Mouse (Mus musculus): ENCODE results near the gene Olfr1396. TPM values are rescaled to one million over a fixed set of nuclear protein-coding genes. Genes with fewer than 3 reads are reported as not detected.

Gene Olfr1396
- polyA plus RNA-seq, 1 experiment = not detected

GRCm38 (mm10) chr11:49088990-49089652, 25.6 kb downstream of the Olfr1396 start:
- Histone ChIP-seq H3K27me3 (ENCODE audit: control insufficient read depth, insufficient read depth, low read length, poor library complexity, severe bottlenecking) (no peaks in the 10 kb centered on the region), H3K9ac (ENCODE audit: low read depth, poor library complexity, severe bottlenecking) (no peak overlapping the region), H3K27ac (ENCODE audit: insufficient read depth, low read length) (no peak overlapping the region), H3K4me1 (ENCODE audit: control insufficient read depth, insufficient read depth, low read length) (no peaks in the 10 kb centered on the region), H3K36me3 (ENCODE audit: control insufficient read depth, insufficient read depth, low read length, poor library complexity, severe bottlenecking) (no peaks in the 10 kb centered on the region), H3K4me3 (ENCODE audit: low read depth, low read length) (no peak overlapping the region), H3K9me3 (replicated peaks; ENCODE audit: control insufficient read depth, insufficient read depth, low read length, poor library complexity, severe bottlenecking) (no peaks in the 10 kb centered on the region)
- no peak for TF ChIP-seq POLR2A (IDR thresholded peaks at IDR 0.05; ENCODE audit: insufficient read depth, low read length)
- no peak for TF ChIP-seq EP300 (IDR thresholded peaks at IDR 0.05; ENCODE audit: insufficient read depth, low read depth, low read length)
- TF ChIP-seq CTCF (IDR thresholded peaks at IDR 0.05; ENCODE audit: low read depth, low read length) = no peak

- Histone ChIP-seq H3K36me3 (ENCODE audit: control insufficient read depth, insufficient read depth, low read length, poor library complexity, severe bottlenecking) (no peaks in the 10 kb centered on the region), H3K27me3 (ENCODE audit: control insufficient read depth, insufficient read depth, low read length, poor library complexity, severe bottlenecking) (no peaks in the 10 kb centered on the region), H3K9me3 (replicated peaks; ENCODE audit: control insufficient read depth, insufficient read depth, low read length, poor library complexity, severe bottlenecking) (no peaks in the 10 kb centered on the region), H3K9ac (ENCODE audit: low read depth, poor library complexity, severe bottlenecking) (0 out of 2 replicates have a peak overlapping the region, but pooled peaks have one; percentile 16), H3K27ac (ENCODE audit: insufficient read depth, low read length) (no peak overlapping the region), H3K4me3 (ENCODE audit: low read depth, low read length) (peak overlapping the region; percentile 48), H3K4me1 (ENCODE audit: control insufficient read depth, insufficient read depth, low read length) (no peaks in the 10 kb centered on the region)
- TF ChIP-seq POLR2A (IDR thresholded peaks at IDR 0.05; ENCODE audit: insufficient read depth, low read length) = no peak
- TF ChIP-seq CTCF (IDR thresholded peaks at IDR 0.05; ENCODE audit: low read depth, low read length) = no peak
- no peak for TF ChIP-seq EP300 (IDR thresholded peaks at IDR 0.05; ENCODE audit: insufficient read depth, low read depth, low read length)
Observed at GRCm38 (mm10) chr11:49087830-49088616, 26.7 kb downstream of the Olfr1396 start.

GRCm38 (mm10) chr11:49086858-49087361, 27.8 kb downstream of the Olfr1396 start:
- TF ChIP-seq EP300 (IDR thresholded peaks at IDR 0.05; ENCODE audit: insufficient read depth, low read depth, low read length) (no peak), POLR2A (IDR thresholded peaks at IDR 0.05; ENCODE audit: insufficient read depth, low read length) (no peak), CTCF (IDR thresholded peaks at IDR 0.05; ENCODE audit: low read depth, low read length) (no peak)
- Histone ChIP-seq H3K27me3 (ENCODE audit: control insufficient read depth, insufficient read depth, low read length, poor library complexity, severe bottlenecking) (no peaks in the 10 kb centered on the region), H3K9ac (ENCODE audit: low read depth, poor library complexity, severe bottlenecking) (no peak overlapping the region), H3K4me3 (ENCODE audit: low read depth, low read length) (no peak overlapping the region), H3K4me1 (ENCODE audit: control insufficient read depth, insufficient read depth, low read length) (no peaks in the 10 kb centered on the region), H3K36me3 (ENCODE audit: control insufficient read depth, insufficient read depth, low read length, poor library complexity, severe bottlenecking) (no peaks in the 10 kb centered on the region), H3K9me3 (replicated peaks; ENCODE audit: control insufficient read depth, insufficient read depth, low read length, poor library complexity, severe bottlenecking) (no peaks in the 10 kb centered on the region), H3K27ac (ENCODE audit: insufficient read depth, low read length) (no peak overlapping the region)

- Histone ChIP-seq H3K27me3 (ENCODE audit: control insufficient read depth, insufficient read depth, low read length, poor library complexity, severe bottlenecking) (no peaks in the 10 kb centered on the region), H3K36me3 (ENCODE audit: control insufficient read depth, insufficient read depth, low read length, poor library complexity, severe bottlenecking) (no peaks in the 10 kb centered on the region), H3K9me3 (replicated peaks; ENCODE audit: control insufficient read depth, insufficient read depth, low read length, poor library complexity, severe bottlenecking) (no peaks in the 10 kb centered on the region), H3K27ac (ENCODE audit: insufficient read depth, low read length) (no peak overlapping the region), H3K4me1 (ENCODE audit: control insufficient read depth, insufficient read depth, low read length) (no peaks in the 10 kb centered on the region), H3K9ac (ENCODE audit: low read depth, poor library complexity, severe bottlenecking) (no peak overlapping the region), H3K4me3 (ENCODE audit: low read depth, low read length) (no peak overlapping the region)
- no peak for TF ChIP-seq EP300 (IDR thresholded peaks at IDR 0.05; ENCODE audit: insufficient read depth, low read depth, low read length)
- TF ChIP-seq CTCF (IDR thresholded peaks at IDR 0.05; ENCODE audit: low read depth, low read length) = no peak
- no peak for TF ChIP-seq POLR2A (IDR thresholded peaks at IDR 0.05; ENCODE audit: insufficient read depth, low read length)
Observed at GRCm38 (mm10) chr11:49084875-49085274, 29.8 kb downstream of the Olfr1396 start.

- Histone ChIP-seq H3K27me3 (ENCODE audit: control insufficient read depth, insufficient read depth, low read length, poor library complexity, severe bottlenecking) (no peaks in the 10 kb centered on the region), H3K4me1 (ENCODE audit: control insufficient read depth, insufficient read depth, low read length) (no peaks in the 10 kb centered on the region), H3K9ac (ENCODE audit: low read depth, poor library complexity, severe bottlenecking) (no peak overlapping the region), H3K4me3 (ENCODE audit: low read depth, low read length) (no peak overlapping the region), H3K36me3 (ENCODE audit: control insufficient read depth, insufficient read depth, low read length, poor library complexity, severe bottlenecking) (no peaks in the 10 kb centered on the region), H3K27ac (ENCODE audit: insufficient read depth, low read length) (no peak overlapping the region), H3K9me3 (replicated peaks; ENCODE audit: control insufficient read depth, insufficient read depth, low read length, poor library complexity, severe bottlenecking) (no peaks in the 10 kb centered on the region)
- TF ChIP-seq POLR2A (IDR thresholded peaks at IDR 0.05; ENCODE audit: insufficient read depth, low read length) (no peak), CTCF (IDR thresholded peaks at IDR 0.05; ENCODE audit: low read depth, low read length) (no peak), EP300 (IDR thresholded peaks at IDR 0.05; ENCODE audit: insufficient read depth, low read depth, low read length) (no peak)
Observed at GRCm38 (mm10) chr11:49084385-49084784, 30.3 kb downstream of the Olfr1396 start.

- H3K9ac ChIP-seq (ENCODE audit: low read depth, poor library complexity, severe bottlenecking) = no peak overlapping the region
- H3K27me3 ChIP-seq (ENCODE audit: control insufficient read depth, insufficient read depth, low read length, poor library complexity, severe bottlenecking) = no peaks in the 10 kb centered on the region
- H3K4me1 ChIP-seq (ENCODE audit: control insufficient read depth, insufficient read depth, low read length) = no peaks in the 10 kb centered on the region
- no peak overlapping the region for H3K27ac ChIP-seq (ENCODE audit: insufficient read depth, low read length)
- H3K36me3 ChIP-seq (ENCODE audit: control insufficient read depth, insufficient read depth, low read length, poor library complexity, severe bottlenecking) = no peaks in the 10 kb centered on the region
- no peak overlapping the region for H3K4me3 ChIP-seq (ENCODE audit: low read depth, low read length)
- TF ChIP-seq CTCF (IDR thresholded peaks at IDR 0.05; ENCODE audit: low read depth, low read length) (no peak), POLR2A (IDR thresholded peaks at IDR 0.05; ENCODE audit: insufficient read depth, low read length) (no peak)
- H3K9me3 ChIP-seq (replicated peaks; ENCODE audit: control insufficient read depth, insufficient read depth, low read length, poor library complexity, severe bottlenecking) = no peaks in the 10 kb centered on the region
Observed at GRCm38 (mm10) chr11:49083808-49084207, 30.9 kb downstream of the Olfr1396 start.

Data from ES-Bruce4 (cell line).